Mouse (Mus musculus) skeletal muscle tissue, postnatal 0 days (tissue): ENCODE results near the gene Gm4858. TPM values are rescaled to one million over a fixed set of nuclear protein-coding genes. Genes with fewer than 3 reads are reported as not detected.

ENCODE experiments used
- polyA plus RNA-seq: library from polyadenylated mRNA; unstranded; fragments of >200 nt; fragmentation: Nextera tagmentation; extraction: Ambion mirVana; gene quantifications from 2 replicates; pipeline ENCODE4 v1.2.1, GENCODE M21; 2015

Gm4858 gene
- polyA plus RNA-seq = not detected in 2 replicates

DNA sequence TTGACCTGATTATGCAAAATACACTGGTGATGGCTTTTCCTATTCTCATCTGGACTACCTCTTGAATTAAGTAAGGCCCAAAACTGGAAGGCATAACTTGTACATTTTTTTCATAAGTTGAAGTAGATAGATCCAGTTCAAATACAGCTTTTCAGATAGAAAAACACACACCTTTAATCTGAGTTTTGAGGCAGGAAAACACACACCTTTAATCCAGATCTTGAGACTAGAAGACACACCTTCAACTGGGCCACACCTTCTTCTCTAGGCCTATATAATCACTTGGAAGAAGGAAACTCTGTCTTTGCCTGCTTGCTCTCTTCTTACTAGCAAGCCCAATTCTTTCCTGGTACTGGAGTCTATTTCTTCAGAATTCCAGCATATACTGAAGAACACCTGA lies at the start of gene Gm4858:
Gene Gm4858 (plus strand): TSS at position 301 of the 400 bp plus-strand sequence.

DNA sequence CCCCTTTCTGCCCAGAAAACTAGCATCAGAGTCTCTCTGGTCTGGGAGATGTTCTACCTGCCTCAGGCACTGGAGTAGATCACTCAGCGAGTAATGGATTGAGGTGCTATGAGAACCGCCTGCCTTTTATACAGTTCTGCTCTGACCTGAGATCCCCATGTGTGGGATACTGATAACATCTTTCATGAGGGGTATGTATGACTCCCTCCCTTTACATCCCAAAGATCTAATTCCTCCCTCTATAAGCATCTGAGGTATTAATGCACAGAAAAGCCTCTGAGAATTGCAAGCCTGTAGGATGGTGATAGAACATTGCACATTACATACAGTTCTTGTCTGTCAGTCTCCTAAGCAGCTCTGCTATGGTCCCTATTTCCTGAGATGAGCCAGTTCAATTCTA lies 49.7 kb upstream of the Gm4858 start, which contains the start of gene Lce1m:
Gene Lce1m (minus strand): TSS at position 101 of the 400 bp plus-strand sequence.

Other genes starting within 250 kb of the Gm4858 start
- gene Kprp, start 241.6 kb upstream of the Gm4858 start, polyA plus RNA-seq = 3.5 TPM in 1 of 2 replicates, not detected in the other
- 8.8 TPM in 1 of 2 replicates, not detected in the other for gene Lce1l, start 217.5 kb upstream of the Gm4858 start, polyA plus RNA-seq
- 8.3 TPM in 1 of 2 replicates, not detected in the other for gene 2310050C09Rik, start 198.6 kb upstream of the Gm4858 start, polyA plus RNA-seq
- not detected in 2 replicates for gene Lce3a, start 142.6 kb upstream of the Gm4858 start, polyA plus RNA-seq
- gene Lce3b, start 135.8 kb upstream of the Gm4858 start, polyA plus RNA-seq = not detected in 2 replicates
- gene Lce3c, start 124.3 kb upstream of the Gm4858 start, polyA plus RNA-seq = 5.2 TPM in 1 of 2 replicates, not detected in the other
- not detected in 2 replicates for gene Lce3d, start 111.4 kb upstream of the Gm4858 start, polyA plus RNA-seq
- gene Lce3e, start 101.8 kb upstream of the Gm4858 start, polyA plus RNA-seq = 0.35 TPM in 1 of 2 replicates, not detected in the other
- gene Lce3f, start 76.6 kb upstream of the Gm4858 start, polyA plus RNA-seq = not detected in 2 replicates
- gene Crct1, start 53.1 kb upstream of the Gm4858 start, polyA plus RNA-seq = 0.22 and 40.8 TPM in 2 replicates
- 61.0 TPM in 1 of 2 replicates, not detected in the other for gene Lce1m, start 49.8 kb upstream of the Gm4858 start, polyA plus RNA-seq
- not detected in 2 replicates for gene Crnn, start 76.0 kb downstream of the Gm4858 start, polyA plus RNA-seq
- 1.0 TPM in 1 of 2 replicates, not detected in the other for gene Flg2, start 128.5 kb downstream of the Gm4858 start, polyA plus RNA-seq
- 98.4 TPM in 1 of 2 replicates, not detected in the other for gene Flg, start 204.7 kb downstream of the Gm4858 start, polyA plus RNA-seq